Mouse (Mus musculus): Measurements from ENCODE around the gene Fam173a. TPM values are rescaled to one million over a fixed set of nuclear protein-coding genes. Genes with fewer than 3 reads are reported as not detected.
A peak's percentile ranks its signal among the peaks of the same experiment; 100 is the strongest.

Gene Fam173a
- polyA plus RNA-seq, 1 experiment from 2014 or later, result 103 TPM

DNA sequence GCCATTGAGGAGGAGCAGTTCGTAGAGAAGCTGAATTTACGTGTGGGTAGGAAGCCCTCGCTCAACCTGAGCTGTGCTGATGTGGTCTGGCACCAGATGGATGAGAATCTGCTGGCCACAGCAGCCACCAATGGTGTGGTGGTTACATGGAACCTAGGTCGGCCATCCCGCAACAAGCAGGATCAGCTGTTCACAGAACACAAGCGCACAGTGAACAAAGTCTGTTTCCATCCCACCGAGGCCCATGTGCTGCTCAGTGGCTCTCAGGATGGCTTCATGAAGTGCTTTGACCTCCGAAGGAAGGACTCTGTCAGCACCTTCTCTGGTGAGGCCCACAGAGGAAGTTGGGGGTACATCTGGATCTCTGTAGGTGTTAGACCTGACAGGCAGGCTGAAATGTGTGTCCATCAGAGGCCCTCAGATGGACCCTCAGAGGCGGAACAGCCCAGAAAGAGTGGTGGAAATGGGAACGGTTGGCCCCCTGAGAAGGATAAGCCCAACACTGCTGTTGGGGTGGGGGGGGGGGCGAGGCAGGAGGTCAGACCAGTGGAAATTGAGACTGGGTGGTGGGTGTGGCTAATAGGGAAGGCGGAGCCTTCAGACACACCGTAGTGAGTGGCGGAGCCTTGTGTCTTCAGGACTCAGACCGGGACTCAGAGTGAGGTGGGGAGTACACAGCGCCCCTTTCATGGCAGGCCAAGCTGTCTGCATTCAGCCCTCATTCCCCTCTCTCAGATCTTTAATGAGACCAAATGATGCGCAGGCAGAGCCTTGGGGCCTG is 31.9 kb upstream of the Fam173a start:
- no peak for ATAC-seq
- Histone ChIP-seq H3K9me3 (ENCODE audit: control insufficient read depth, low read length) (no peaks in the 10 kb centered on the region), H3K4me3 (ENCODE audit: low read length) (peak overlapping the region; percentile 73), H3K27me3 (replicated peaks; ENCODE audit: control insufficient read depth, insufficient read depth, low read length) (no peaks in the 10 kb centered on the region), H3K36me3 (ENCODE audit: control insufficient read depth, insufficient read depth, low read length) (peaks cover 13% of the 10 kb centered on the region), H3K27ac (ENCODE audit: low read depth, low read length) (no peak overlapping the region), H3K4me1 (ENCODE audit: control insufficient read depth, insufficient read depth, low read depth, low read length) (peaks cover 38% of the 10 kb centered on the region), H3K4me2 (ENCODE audit: low read length) (peak overlapping the region; percentile 99), H3K9ac (ENCODE audit: low read depth, low read length) (peak overlapping the region; percentile 77; the same call in 1 of the 2 replicates)
- WGBS, result 78% methylated on average over 16 of the region's 17 CpGs

DNA sequence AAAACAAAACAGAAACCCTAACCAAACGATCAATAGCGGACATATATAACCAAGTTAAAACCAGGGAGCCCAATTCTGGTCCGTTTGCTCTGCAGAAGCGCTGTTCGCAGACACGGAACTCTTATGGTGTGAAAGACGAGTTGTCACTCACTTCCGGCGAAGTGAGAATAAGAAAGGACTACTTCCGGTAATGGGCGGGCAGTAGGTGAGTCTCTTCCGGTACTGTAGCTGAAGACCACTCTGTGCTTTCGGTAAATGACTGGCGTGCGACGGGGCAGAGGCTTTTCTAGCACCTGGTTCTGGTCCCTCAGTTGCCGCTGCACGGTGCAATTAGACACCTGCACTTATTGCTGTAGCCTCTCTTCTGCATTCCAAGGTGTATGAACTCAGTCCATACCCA is 30.8 kb upstream of the Fam173a start, which contains the start of gene Wdr24:
Gene Wdr24 (plus strand): TSS at position 176 of the 400 bp plus-strand sequence.
- peak; percentile 81 for ATAC-seq
- peak within 1 kb of the TSS; percentile 73 for H3K27ac ChIP-seq (ENCODE audit: low read depth, low read length)
- peaks cover 35% of the 10 kb centered on the region for H3K4me1 ChIP-seq (ENCODE audit: control insufficient read depth, insufficient read depth, low read depth, low read length)
- peaks cover 2% of the 10 kb centered on the region; the same call in 1 of the 2 replicates for H3K27me3 ChIP-seq (replicated peaks; ENCODE audit: control insufficient read depth, insufficient read depth, low read length)
- H3K9me3 ChIP-seq (ENCODE audit: control insufficient read depth, low read length), result no peaks in the 10 kb centered on the region
- WGBS, result 1% methylated on average over 18 of the region's 18 CpGs
- H3K4me2 ChIP-seq (ENCODE audit: low read length), result peak within 1 kb of the TSS; percentile 99
- peaks cover 18% of the 10 kb centered on the region for H3K36me3 ChIP-seq (ENCODE audit: control insufficient read depth, insufficient read depth, low read length)
- H3K4me3 ChIP-seq (ENCODE audit: low read length), result peak within 1 kb of the TSS; percentile 73
- H3K9ac ChIP-seq (ENCODE audit: low read depth, low read length), result peak within 1 kb of the TSS; percentile 77

DNA sequence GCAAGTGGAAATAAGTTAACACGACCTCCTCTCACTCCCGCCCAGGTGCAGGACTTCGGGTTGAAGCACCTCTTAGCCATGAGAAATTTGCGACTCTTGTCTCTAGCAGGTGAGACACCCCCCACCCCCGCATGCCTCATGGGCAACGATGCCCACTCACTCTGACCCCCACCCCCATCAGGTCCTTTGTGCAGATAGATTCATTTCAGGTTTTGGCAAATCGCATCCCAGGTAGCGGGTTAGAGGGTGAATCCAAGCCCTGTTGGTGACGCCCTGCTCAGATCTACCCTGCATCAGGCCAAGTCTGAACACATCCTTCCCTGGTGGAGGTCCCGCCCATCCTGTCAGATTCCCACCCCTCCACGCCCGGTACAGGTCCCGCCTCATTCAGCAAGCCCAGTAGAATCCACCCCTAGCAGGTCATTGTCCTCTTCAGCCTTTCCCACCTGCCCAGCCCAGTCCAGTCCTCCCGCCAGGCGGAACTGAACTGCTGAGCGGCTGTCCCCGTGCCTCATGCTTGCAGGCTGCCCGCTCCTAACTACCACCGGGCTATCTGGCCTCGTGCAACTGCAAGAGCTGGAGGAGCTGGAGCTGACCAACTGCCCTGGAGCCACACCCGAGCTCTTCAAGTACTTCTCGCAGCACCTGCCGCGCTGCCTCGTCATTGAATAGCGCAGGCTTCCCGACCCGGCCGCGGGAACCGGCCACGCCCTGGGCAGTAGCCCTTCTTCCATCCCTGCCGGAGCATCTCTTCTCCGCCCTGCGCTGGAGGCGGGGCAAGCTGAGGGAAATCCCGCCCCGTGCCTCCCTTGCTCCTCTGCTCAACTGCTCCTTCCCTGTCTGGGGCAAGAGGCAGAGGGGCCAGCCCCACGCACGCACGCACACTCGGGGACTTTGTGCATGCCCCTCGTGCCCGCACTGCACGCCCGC is 26.4 kb upstream of the Fam173a start:
- H3K27ac ChIP-seq (ENCODE audit: low read depth, low read length), result no peak overlapping the region
- H3K36me3 ChIP-seq (ENCODE audit: control insufficient read depth, insufficient read depth, low read length), result peaks cover 26% of the 10 kb centered on the region
- H3K4me2 ChIP-seq (ENCODE audit: low read length), result no peak overlapping the region
- H3K4me3 ChIP-seq (ENCODE audit: low read length), result no peak overlapping the region
- ATAC-seq, result no peak
- no peaks in the 10 kb centered on the region for H3K9me3 ChIP-seq (ENCODE audit: control insufficient read depth, low read length)
- peaks cover 2% of the 10 kb centered on the region; the same call in 1 of the 2 replicates for H3K27me3 ChIP-seq (replicated peaks; ENCODE audit: control insufficient read depth, insufficient read depth, low read length)
- H3K4me1 ChIP-seq (ENCODE audit: control insufficient read depth, insufficient read depth, low read depth, low read length), result peaks cover 7% of the 10 kb centered on the region
- H3K9ac ChIP-seq (ENCODE audit: low read depth, low read length), result no peak overlapping the region; the same call in 1 of the 2 replicates
- WGBS, result 9% methylated on average over 46 of the region's 46 CpGs

DNA sequence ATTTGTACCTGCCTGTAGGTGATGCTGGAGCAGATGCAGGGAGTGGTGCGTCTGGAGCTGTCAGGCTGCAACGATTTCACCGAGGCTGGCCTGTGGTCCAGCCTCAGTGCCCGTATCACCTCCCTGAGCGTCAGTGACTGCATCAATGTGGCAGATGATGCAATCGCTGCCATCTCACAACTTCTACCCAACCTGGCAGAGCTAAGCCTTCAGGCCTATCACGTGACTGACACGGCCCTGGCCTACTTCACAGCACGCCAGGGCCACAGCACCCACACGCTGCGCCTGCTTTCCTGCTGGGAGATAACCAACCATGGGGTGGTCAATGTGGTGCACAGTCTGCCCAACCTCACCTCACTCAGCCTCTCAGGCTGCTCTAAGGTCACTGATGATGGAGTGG is 25.0 kb upstream of the Fam173a start:
- WGBS, result 88% methylated on average over 11 of the region's 11 CpGs
- Histone ChIP-seq H3K27ac (ENCODE audit: low read depth, low read length) (no peak overlapping the region), H3K9ac (ENCODE audit: low read depth, low read length) (no peak overlapping the region), H3K4me1 (ENCODE audit: control insufficient read depth, insufficient read depth, low read depth, low read length) (peaks cover 11% of the 10 kb centered on the region), H3K4me3 (ENCODE audit: low read length) (no peak overlapping the region), H3K36me3 (ENCODE audit: control insufficient read depth, insufficient read depth, low read length) (peaks cover 26% of the 10 kb centered on the region), H3K4me2 (ENCODE audit: low read length) (no peak overlapping the region), H3K27me3 (replicated peaks; ENCODE audit: control insufficient read depth, insufficient read depth, low read length) (peaks cover 2% of the 10 kb centered on the region; the same call in 1 of the 2 replicates), H3K9me3 (ENCODE audit: control insufficient read depth, low read length) (no peaks in the 10 kb centered on the region)
- ATAC-seq, result no peak

DNA sequence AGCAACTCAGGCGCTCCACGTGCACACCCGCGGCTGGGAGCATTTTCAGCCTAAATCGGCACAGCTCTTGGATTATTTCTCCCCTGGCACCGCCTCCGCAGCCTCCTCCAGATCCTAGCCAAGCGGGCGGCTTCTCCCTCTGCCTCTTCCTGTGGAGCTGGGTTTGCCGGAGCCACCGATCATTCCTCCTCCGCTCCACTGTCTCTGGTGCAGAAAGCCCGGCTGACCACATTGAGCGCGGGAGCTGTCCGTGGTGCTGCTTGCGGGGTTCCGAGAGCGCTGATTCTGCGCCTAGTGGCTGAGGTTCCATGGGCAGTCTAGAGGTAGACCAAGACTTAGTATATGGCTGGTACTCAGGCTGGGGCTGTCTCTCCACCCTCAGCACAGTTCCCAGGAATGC is 20.8 kb upstream of the Fam173a start:
- H3K4me2 ChIP-seq (ENCODE audit: low read length), result peak overlapping the region; percentile 47
- WGBS, result 1% methylated on average over 20 of the region's 20 CpGs
- peaks cover 34% of the 10 kb centered on the region for H3K4me1 ChIP-seq (ENCODE audit: control insufficient read depth, insufficient read depth, low read depth, low read length)
- peaks cover 14% of the 10 kb centered on the region for H3K36me3 ChIP-seq (ENCODE audit: control insufficient read depth, insufficient read depth, low read length)
- ATAC-seq, result no peak
- H3K27ac ChIP-seq (ENCODE audit: low read depth, low read length), result no peak overlapping the region; the same call in 1 of the 2 replicates
- H3K9me3 ChIP-seq (ENCODE audit: control insufficient read depth, low read length), result no peaks in the 10 kb centered on the region
- no peaks in the 10 kb centered on the region for H3K27me3 ChIP-seq (replicated peaks; ENCODE audit: control insufficient read depth, insufficient read depth, low read length)
- peak overlapping the region; percentile 21; the same call in 1 of the 2 replicates for H3K4me3 ChIP-seq (ENCODE audit: low read length)
- H3K9ac ChIP-seq (ENCODE audit: low read depth, low read length), result peak overlapping the region; percentile 33

DNA sequence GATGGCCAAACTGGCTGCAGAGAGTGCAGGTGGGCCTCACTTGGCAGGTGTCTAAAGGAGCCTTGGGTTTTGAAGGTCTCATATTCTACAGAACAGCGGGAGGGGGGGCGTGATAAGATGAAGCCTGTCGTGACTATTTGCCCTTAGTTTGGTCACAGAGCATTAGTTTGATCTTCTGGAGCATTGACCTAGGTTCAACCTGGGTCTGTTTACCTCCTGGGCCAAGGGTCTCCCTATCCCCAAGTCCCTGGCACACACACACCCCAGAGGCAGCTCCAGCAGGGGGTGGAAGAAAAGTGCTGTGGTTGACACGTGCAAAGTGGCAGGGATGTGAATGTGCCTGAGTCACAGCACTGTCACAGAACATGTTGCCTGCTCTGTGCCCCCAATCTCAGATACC is 18.2 kb upstream of the Fam173a start:
- Histone ChIP-seq H3K9ac (ENCODE audit: low read depth, low read length) (peak overlapping the region; percentile 90; the same call in 1 of the 2 replicates), H3K4me1 (ENCODE audit: control insufficient read depth, insufficient read depth, low read depth, low read length) (peaks cover 39% of the 10 kb centered on the region), H3K9me3 (ENCODE audit: control insufficient read depth, low read length) (no peaks in the 10 kb centered on the region), H3K4me2 (ENCODE audit: low read length) (peak overlapping the region; percentile 82), H3K36me3 (ENCODE audit: control insufficient read depth, insufficient read depth, low read length) (no peaks in the 10 kb centered on the region), H3K27ac (ENCODE audit: low read depth, low read length) (no peak overlapping the region), H3K4me3 (ENCODE audit: low read length) (no peak overlapping the region; the same call in 1 of the 2 replicates), H3K27me3 (replicated peaks; ENCODE audit: control insufficient read depth, insufficient read depth, low read length) (no peaks in the 10 kb centered on the region)
- no peak for ATAC-seq
- WGBS, result 74% methylated on average over 4 of the region's 4 CpGs

DNA sequence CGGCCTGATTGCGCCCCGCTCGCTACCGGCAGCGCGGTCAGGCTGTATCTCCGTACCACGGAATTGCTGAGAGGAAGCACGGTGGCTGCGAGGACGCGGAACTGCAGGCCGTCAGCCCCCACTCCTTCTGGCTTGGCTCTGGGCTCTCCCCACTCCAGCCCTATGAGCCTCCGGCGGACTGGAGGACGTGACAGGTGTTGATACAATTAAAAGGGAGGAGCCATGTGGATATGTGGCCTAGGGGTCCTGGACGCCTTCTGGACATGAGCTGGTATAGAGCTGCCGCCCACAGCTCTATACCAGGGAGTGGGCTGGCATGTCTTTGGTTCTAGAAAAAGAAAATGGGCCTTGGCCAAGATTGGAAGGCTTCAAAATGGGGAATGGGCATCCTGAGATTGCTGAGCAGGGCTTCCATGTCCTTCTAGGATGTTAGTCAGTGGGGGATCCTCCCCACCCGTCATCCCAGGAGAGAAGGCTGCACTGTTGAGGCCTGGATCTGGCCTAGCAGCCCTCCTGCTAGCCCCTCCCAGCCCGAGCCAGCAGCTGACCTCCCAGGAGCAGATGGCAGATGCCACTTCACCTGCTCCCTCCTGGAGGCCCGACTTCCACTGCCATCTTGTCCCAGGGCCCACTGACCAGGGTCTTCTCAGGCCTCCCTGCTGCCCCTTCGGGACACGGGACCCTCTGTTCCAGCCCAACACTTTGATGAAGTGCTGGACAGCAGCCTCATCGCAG is 17.1 kb upstream of the Fam173a start:
- peak overlapping the region; percentile 82 for H3K4me2 ChIP-seq (ENCODE audit: low read length)
- no peaks in the 10 kb centered on the region for H3K9me3 ChIP-seq (ENCODE audit: control insufficient read depth, low read length)
- H3K9ac ChIP-seq (ENCODE audit: low read depth, low read length), result peak overlapping the region; percentile 90
- peaks cover 39% of the 10 kb centered on the region for H3K4me1 ChIP-seq (ENCODE audit: control insufficient read depth, insufficient read depth, low read depth, low read length)
- 5% methylated on average over 25 of the region's 25 CpGs for WGBS
- peak overlapping the region; percentile 97 for H3K27ac ChIP-seq (ENCODE audit: low read depth, low read length)
- H3K27me3 ChIP-seq (replicated peaks; ENCODE audit: control insufficient read depth, insufficient read depth, low read length), result no peaks in the 10 kb centered on the region
- peak; percentile 40 for ATAC-seq
- peak overlapping the region; percentile 81 for H3K4me3 ChIP-seq (ENCODE audit: low read length)
- H3K36me3 ChIP-seq (ENCODE audit: control insufficient read depth, insufficient read depth, low read length), result no peaks in the 10 kb centered on the region

DNA sequence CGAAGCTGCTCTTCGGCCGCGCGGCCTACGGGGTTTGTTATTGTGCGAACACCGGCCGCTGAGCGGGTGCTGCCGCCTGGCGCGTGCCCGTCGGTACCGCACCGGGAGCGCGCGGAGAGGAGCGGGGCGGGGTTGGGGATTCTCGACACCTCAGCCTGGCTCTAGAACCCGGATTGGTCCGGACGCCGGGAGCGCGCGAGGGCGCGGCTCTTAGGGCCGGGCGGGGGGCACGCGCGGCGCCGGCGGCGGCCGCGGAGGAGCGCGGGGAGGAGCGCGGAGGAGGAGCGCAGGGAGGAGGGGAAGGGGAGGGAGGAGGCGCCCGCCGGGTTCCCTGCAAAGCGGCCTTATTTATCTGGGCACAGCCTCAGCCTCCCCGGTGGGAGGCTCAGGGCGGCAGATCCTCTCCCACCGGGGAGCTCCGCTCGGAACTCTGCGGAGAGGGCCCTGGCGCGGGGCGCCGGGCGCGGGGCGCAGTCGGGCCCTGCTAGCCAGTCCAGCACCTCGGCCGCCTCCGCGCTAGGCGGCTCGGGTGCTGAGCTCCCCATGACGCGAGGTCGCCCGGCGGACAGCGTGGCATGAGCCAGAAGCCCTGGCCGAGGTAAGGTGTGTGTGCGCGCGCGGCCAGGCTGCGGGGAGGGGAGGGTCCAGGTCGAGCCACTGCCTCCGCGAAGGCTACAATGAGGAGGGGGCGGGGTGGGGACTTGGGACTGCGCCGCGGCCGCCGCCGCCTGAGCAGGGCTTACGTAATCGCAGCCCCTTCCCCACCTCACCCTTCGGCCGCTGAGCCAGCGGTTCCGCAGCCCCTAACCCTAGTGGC is 16.3 kb upstream of the Fam173a start, which contains the start of gene Fbxl16:
Gene Fbxl16 (plus strand): TSS at position 297 of the 817 bp plus-strand sequence.
- Histone ChIP-seq H3K9ac (ENCODE audit: low read depth, low read length) (peak within 1 kb of the TSS; percentile 90), H3K9me3 (ENCODE audit: control insufficient read depth, low read length) (no peaks in the 10 kb centered on the region), H3K4me3 (ENCODE audit: low read length) (peak within 1 kb of the TSS; percentile 81), H3K4me1 (ENCODE audit: control insufficient read depth, insufficient read depth, low read depth, low read length) (peaks cover 39% of the 10 kb centered on the region), H3K27me3 (replicated peaks; ENCODE audit: control insufficient read depth, insufficient read depth, low read length) (no peaks in the 10 kb centered on the region), H3K4me2 (ENCODE audit: low read length) (peak within 1 kb of the TSS; percentile 82), H3K36me3 (ENCODE audit: control insufficient read depth, insufficient read depth, low read length) (no peaks in the 10 kb centered on the region), H3K27ac (ENCODE audit: low read depth, low read length) (peak within 1 kb of the TSS; percentile 97)
- ATAC-seq, result peak; percentile 90
- under 1% methylated on average over 80 of the region's 100 CpGs for WGBS

Measured in hindbrain, embryonic 16.5 days (tissue).